Mouse (Mus musculus) embryo, embryonic 11.5 days (tissue): Measurements from ENCODE around the gene Polm.

Source experiments
- DNase-seq: peaks from one replicate; pipeline ENCODE4 v3.0.0-alpha.2; 2012; ENCODE audit warnings: low read depth, low spot score

The Polm gene

GRCm38 (mm10) chr11:5803551-5803981 is 34.2 kb downstream of the Polm start, which contains the start of gene Pgam2:
Gene Pgam2, minus strand, starts transcription at chr11:5803733.
- no peak for DNase-seq

- no peak for DNase-seq
Measured at GRCm38 (mm10) chr11:5802457-5803217, 35.2 kb downstream of the Polm start.

- DNase-seq = no peak
Measured at GRCm38 (mm10) chr11:5802005-5802404, 35.8 kb downstream of the Polm start.

GRCm38 (mm10) chr11:5801511-5801910 is 36.3 kb downstream of the Polm start:
- DNase-seq = no peak

- DNase-seq = no peak
Measured at GRCm38 (mm10) chr11:5799621-5800490, 38.0 kb downstream of the Polm start.

GRCm38 (mm10) chr11:5797928-5798327 is 39.9 kb downstream of the Polm start:
- DNase-seq = no peak

GRCm38 (mm10) chr11:5797371-5797770 is 40.4 kb downstream of the Polm start:
- DNase-seq = no peak

GRCm38 (mm10) chr11:5796939-5797338 is 40.9 kb downstream of the Polm start:
- no peak for DNase-seq

GRCm38 (mm10) chr11:5795706-5796105 is 42.1 kb downstream of the Polm start:
- no peak for DNase-seq

- DNase-seq = no peak
Measured at GRCm38 (mm10) chr11:5795290-5795689, 42.5 kb downstream of the Polm start.

GRCm38 (mm10) chr11:5790431-5790830 is 47.4 kb downstream of the Polm start:
- no peak for DNase-seq

- no peak for DNase-seq
Measured at GRCm38 (mm10) chr11:5789754-5790333, 48.0 kb downstream of the Polm start.

GRCm38 (mm10) chr11:5789071-5789753 is 48.6 kb downstream of the Polm start:
- no peak for DNase-seq

GRCm38 (mm10) chr11:5788056-5789014 is 49.5 kb downstream of the Polm start, which contains the start of gene Dbnl:
Gene Dbnl, plus strand, starts transcription at chr11:5788488.
- peak; percentile 90 for DNase-seq

- DNase-seq = no peak
Measured at GRCm38 (mm10) chr11:5787671-5788055, 50.2 kb downstream of the Polm start.

GRCm38 (mm10) chr11:5785732-5786131 is 52.1 kb downstream of the Polm start:
- DNase-seq = no peak

- DNase-seq = no peak
Measured at GRCm38 (mm10) chr11:5782199-5782944, 55.4 kb downstream of the Polm start.

- DNase-seq = no peak
Measured at GRCm38 (mm10) chr11:5780035-5780499, 57.7 kb downstream of the Polm start.

GRCm38 (mm10) chr11:5778481-5778880 is 59.3 kb downstream of the Polm start:
- no peak for DNase-seq
